Mouse (Mus musculus) spleen, postnatal 10 days (tissue): Measurements from ENCODE around the gene Arhgef38.

Experiments
- DNase-seq, 2 experiments: peaks; one replicate each; pipeline ENCODE4 v3.0.0; 2021 to 2022; ENCODE audit warnings: low spot score in 2 of 2

Arhgef38 gene

DNA sequence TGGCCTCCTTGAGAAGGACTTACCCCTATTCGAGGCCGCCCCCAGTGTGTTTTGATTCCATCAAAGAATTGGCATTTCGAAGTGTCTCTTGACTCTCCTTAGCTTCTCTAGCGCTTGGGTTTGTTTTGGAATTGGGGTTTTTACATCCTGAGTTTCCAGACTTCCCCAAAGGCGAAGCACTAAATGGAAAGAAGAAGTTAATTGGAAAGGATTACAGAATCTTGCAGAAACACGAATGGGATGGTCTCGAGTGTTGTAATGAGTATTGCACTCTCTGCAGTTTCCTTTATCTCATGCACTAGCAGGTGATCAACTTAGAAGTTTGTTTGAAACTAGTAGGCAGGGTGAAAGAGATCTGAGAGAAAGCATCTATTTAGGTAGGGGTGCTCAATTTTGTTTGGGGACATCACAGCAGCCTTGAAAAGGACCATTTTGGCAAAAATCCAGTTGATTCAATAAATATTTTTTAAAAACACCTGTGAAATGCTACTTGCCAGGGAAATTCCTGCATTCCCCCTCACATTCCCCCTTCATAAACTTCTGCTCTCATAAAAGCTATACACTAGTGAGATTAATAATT is 142.4 kb downstream of the Arhgef38 start:
- no peak for DNase-seq

DNA sequence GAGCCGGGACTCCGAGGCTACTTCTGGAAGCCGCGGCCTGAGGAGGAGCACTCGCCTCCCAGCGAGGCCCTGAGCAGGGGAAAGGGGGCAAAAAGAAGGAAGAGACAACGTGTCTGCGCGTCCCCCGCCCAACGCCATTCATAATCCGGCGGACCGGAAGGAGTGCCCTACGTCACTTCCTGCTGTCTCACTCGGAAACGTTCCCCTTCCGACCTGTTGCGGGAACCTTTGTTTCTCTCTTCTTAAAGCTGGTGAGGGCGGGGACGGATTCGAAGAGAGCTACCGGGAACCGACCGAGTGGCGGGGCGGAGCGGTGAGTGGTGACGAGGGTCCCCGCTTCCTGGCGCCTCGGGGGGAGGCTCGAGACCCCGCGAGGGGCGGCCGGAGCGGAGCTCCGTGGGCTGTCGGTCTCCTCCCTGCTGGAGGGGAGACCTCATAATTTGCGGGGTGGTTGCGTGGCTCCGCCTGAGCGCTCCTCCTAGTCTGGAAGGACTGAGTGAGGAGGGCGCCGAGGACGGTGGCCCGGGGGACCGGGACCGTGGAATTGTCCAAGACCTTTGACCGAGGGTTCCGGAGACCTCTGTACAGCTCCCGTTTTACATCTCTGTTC is 143.0 kb downstream of the Arhgef38 start, which contains the start of the genes Ints12 and Gstcd:
Gene Ints12, plus strand, starts transcription at position 177 of the 610 bp plus-strand sequence.
Gene Gstcd, minus strand, starts transcription at position 370 of the 610 bp plus-strand sequence.
- peak; percentile 90 to 93 for DNase-seq

DNA sequence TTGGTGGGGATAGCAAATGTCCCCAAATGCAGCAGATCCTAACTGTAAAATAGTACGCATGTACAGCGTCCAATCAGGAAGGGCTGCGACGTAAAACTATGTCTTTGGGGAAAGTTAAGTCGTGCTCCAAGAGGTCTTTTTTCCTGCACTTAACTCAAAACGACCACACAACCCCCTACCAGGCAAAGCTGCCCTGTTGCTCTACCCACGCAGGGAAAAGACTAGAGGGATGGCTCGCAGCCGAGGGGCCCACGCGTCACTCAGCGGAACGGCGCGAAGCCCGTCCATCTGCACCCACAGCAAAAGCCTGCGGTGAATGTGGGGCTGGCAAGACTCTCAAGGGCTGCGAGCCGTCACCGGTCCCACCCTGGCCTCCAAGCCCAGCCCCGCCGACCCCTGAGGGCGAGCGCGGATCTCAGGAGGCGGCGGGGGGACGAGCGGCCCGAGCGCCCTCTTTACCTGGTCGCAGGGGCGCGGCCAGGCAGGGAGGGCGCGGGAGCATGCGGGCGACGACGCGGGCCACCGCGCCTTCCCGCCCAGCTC is 143.6 kb downstream of the Arhgef38 start:
- no peak for DNase-seq

GRCm38 (mm10) chr3:133090247-133091120 is 144.3 kb downstream of the Arhgef38 start:
- no peak for DNase-seq

GRCm38 (mm10) chr3:133085858-133086257 is 148.9 kb downstream of the Arhgef38 start:
- DNase-seq, result no peak

- DNase-seq, result no peak
Measured at GRCm38 (mm10) chr3:133082736-133083135, 152.0 kb downstream of the Arhgef38 start.

DNA sequence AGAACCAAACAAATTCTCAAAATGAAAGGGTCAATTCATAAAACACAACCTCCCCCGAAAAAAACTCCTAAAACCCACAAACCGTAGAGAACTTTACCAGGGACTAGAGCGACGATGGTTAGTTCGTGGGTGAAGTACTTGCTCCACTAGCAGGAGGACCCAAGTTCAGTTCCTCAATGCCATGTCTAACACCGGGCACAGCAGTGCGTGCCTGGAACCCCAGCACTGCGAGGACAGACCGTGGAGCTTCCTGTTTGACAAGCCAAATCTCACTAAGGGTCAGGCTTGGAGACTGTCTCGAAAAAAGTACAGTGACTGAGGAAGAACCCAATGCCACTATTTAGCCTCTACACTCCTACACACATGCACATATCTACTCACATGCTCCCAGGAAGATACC is 159.2 kb downstream of the Arhgef38 start:
- DNase-seq, result no peak
